Mouse (Mus musculus): ENCODE measurements at regions not wholly inside any gene's neighbourhood (a gene's known extent, or its start where the extent isn't known, plus 50 kb on each side); places are given as distances from the start of the nearest gene placed in this dataset.
"Not testable (repeated sequence)": the region's sequence is repeated elsewhere in the genome, so short reads cannot be mapped to it uniquely, and the experiment has no call there.

- no peak for DNase-seq
Observed at GRCm38 (mm10) chr10:45859909-45860308, 282.3 kb downstream of the Hace1 start.

- DNase-seq = no peak
Observed at GRCm38 (mm10) chr10:45860696-45861095, 283.1 kb downstream of the Hace1 start.

- no peak for DNase-seq
Observed at GRCm38 (mm10) chr10:45865793-45866192, 288.2 kb downstream of the Hace1 start.

- DNase-seq = no peak
Observed at GRCm38 (mm10) chr10:45866860-45867259, 289.2 kb downstream of the Hace1 start.

- peak; percentile 55 to 64 for DNase-seq
Observed at GRCm38 (mm10) chr10:45871028-45871427, 293.4 kb downstream of the Hace1 start.

DNA sequence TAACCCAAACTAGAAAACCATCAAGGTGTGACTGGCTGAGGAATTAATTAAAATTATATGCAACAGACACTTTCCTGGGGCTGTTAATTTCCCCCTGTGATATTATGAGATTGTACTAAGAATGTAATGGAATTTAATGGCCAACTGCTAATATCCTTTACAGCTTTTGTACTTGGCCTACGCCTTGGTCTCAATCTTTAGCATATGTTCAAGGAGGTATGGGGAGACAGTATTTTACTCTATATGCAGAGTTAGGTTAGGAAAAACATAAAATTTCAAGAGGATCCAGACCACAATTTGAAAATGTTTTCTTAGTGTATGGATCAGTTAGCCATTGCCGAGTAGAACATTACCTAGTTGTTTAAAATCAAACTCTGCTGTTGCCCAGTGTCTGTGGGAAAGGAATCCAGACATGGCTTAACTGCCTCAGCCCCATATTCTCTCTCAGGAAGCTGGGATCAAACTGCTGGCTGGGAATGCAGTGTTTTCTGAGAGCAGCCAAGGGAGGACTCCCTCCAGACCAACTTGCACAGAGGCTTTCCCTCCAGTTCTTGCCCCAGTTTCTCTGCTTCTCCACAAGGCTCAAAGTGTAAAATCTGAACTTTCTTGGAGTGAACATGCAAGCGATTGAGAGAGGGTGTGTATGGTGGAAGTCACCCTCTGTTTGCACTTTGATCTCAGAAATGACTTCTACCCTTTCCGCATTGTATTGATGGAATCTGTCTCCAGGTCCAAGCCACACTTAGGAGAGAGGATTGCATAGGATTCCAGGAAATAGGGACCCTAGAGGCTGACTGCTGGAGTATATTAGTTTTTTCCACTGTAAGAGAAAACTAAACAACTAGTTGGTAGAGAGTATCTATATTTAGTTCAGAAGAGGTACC lies 294.6 kb downstream of the Hace1 start:
- DNase-seq = no peak

DNA sequence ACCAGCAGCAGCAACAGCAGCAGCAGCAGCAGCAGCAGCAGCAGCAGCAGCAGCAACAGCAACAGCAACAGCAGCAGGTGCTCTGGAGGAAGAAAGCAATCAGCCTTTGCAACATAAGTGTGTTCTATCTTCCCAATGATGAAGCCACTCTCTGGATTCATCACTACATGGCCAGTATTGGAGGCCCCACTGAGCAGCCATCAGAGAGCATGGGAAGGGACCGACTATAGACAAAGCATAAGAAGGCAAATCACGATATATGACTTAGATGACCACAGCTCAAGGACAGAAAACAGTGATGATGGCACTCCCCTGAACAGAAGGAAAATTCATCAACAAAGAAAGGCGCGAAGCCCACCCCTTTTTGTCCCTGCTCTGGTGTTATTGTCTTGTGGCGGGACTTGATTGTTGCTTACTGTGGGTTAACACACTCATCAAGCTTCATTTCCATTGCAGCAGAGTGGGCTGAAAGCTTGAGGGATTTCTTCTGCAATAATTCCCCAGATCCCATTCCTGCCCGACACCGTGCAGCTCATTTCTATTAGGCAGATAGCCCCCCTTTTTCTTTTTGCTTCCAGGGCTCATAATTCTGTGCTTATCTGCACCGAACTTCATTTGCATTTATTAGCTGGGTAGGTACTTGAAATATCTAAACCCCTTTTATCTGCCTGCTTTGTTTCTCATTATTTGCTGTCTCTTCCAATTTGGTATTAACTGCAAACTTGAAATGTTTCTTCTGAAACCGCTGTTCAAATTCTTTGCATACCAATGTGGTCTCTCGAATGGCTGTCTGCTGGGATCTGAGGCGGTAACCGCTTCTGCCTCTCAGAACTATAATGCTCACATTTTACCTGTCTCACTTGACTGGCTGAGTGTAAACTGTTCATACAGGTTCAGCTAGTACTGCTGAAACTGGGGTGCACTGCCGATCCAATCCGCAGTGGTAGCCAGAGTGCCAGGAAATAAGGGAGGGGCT lies 296.5 kb downstream of the Hace1 start:
- no peak for DNase-seq

DNA sequence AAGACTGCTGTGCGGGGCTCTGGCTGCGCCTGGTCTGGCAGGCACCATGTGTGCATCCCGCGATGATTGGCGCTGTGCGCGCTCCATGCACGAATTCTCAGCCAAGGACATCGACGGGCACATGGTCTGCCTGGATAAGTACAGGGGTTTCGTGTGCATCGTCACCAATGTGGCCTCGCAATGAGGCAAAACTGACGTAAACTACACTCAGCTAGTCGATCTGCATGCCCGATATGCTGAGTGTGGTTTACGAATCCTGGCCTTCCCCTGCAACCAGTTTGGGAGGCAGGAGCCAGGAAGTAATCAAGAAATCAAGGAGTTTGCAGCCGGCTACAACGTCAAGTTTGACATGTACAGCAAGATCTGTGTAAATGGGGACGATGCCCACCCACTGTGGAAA lies 297.7 kb downstream of the Hace1 start:
- DNase-seq = not testable (repeated sequence)

GRCm38 (mm10) chr10:45883745-45884144 lies 306.1 kb downstream of the Hace1 start:
- no peak for DNase-seq

GRCm38 (mm10) chr10:45886636-45887035 lies 309.0 kb downstream of the Hace1 start:
- DNase-seq = no peak

GRCm38 (mm10) chr10:45888835-45889234 lies 311.2 kb downstream of the Hace1 start:
- DNase-seq = peak; percentile 20 to 31

GRCm38 (mm10) chr10:45889381-45889951 lies 311.8 kb downstream of the Hace1 start:
- no peak for DNase-seq

DNA sequence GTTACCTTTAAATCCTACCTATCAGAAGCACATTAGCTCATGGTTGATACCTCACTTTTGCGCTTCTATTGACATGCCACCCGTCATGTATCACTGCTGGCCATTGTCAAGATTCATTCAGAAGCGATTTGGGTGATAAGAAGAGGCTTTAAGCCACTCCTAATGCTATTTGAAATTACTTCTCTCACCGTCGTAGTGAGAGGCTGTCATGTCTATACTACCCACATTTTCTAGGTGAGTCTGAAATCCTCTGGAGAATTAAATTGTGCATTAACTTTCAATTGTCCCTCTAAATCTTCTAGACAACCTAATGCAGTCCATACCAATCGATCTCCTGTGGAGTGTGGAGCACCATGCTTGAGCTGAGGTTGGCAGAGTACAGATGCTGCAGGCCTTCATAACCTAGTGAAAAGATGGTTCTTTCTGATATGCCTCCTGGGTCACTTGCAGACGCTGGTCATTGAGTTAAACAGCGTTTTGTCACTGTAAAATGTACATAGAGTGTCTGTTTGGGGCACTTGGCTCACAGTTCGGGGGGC lies 312.5 kb downstream of the Hace1 start:
- DNase-seq = no peak

DNA sequence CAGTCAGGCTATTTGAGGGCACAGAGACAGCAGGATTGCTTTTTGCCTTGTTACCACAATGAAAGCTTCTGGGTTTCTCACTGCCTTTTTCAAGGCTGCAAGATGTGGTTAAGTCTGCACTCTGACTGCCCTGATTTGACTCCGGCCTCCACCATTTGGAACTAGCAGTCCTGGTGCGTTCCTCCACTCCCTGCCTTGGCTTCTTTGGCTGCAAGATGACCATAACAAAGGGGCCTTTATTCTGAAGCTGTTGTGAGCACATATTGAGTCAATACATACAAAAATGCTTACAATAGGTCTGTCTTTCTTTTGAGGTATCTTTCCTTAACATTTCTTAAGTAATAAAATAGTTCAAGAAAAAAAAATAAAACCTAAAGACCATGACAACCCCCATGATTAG lies 314.8 kb downstream of the Hace1 start:
- no peak for DNase-seq

GRCm38 (mm10) chr10:45893894-45894831 lies 316.5 kb downstream of the Hace1 start:
- DNase-seq = no peak

GRCm38 (mm10) chr10:45916928-45917327 lies 339.3 kb downstream of the Hace1 start:
- no peak for DNase-seq

- DNase-seq = peak; percentile 11 to 17
Observed at GRCm38 (mm10) chr10:45925746-45926145, 348.1 kb downstream of the Hace1 start.

DNA sequence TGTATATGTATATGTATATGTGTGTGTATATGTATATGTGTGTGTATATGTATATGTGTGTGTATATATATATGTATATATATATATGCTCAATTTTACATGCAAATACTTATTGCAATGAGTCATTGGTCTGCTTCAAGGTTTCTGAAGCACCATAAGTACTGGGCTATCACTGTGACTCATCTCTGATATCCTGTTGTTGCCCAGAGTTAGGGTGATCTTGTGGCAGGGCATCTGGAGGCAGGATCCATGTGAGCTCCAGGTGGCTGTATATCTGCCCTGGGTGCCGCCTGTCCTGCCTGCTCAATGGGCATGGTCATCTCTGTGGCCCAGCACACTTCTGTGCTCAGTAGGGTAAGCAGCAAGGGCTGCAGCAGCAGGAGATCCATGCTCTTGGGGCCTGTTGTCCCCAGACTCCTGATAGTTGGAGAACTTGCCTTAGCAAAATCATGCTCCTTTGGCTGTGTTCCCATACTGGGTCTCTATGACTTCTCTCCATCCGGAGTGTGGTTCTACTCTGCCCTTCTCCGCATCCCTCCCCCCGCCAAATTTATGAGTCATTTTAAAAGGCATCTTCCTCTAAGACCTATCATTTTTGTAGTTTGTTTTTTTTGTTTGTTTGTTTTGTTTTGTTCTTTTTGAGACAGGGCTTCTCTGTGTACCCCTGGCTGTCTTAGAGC lies 356.1 kb downstream of the Hace1 start:
- no peak for DNase-seq

- no peak for DNase-seq
Observed at GRCm38 (mm10) chr10:45957686-45958085, 380.1 kb downstream of the Hace1 start.

- no peak for DNase-seq
Observed at GRCm38 (mm10) chr10:45972240-45972639, 394.6 kb downstream of the Hace1 start.

DNA sequence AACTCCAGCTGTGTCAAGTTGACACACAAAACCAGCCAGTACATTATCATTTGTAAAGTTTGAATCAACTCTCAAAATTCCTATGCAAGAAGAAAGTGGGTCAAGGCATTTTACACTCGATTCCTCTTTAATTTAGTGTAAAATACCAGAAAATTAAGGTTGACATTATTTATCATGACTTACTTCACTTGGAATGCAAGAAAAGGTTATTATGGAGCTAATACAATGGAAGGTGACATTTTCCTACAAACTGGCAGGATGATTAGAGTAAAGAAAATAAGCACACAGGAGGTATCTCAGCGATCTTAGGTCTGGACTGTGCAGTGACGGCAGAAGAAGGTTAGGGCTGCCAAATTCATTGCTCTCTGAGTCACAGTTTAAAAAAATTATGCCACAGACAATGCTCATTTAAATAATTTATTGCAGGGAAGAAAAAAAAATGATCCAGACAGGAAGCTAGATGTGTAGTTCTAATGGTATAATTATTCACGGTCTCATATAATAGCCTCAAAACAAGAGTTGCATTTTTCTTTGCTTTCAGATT lies 405.2 kb downstream of the Hace1 start:
- no peak for DNase-seq

All from cerebellum, postnatal 36 days (tissue).